Mouse (Mus musculus): ENCODE data around the gene Npcd.

DNA sequence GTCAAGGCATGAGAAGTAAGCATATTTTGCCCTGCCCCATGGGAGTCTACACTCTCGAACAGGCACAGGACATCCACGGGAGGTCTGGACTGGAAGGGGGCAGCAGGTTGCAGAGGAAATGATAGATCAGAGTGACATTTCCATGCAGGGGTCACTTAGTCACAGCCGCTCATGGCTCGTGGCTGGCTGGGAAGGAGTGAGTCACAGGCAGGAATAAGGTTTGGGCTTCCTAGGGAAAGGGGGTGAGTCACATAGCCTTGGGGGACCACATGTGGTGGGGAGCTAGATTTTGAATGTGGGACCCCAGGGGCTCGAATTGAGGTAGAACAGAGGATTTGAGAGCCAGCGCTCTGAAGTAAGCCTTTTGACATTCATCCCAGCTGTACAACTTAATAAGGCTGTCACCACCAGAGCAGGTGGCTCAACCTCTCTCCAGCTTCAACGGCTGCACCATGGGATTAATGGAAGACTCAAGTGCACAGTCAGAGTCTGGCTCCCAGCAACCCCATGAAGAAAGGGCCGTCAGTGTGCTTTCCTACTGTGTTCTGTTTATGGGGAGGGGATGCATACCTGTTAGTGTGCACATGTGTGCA is 20.3 kb downstream of the Npcd start:
- TF ChIP-seq CTCF (IDR thresholded peaks at IDR 0.05; ENCODE audit: extremely low read depth, insufficient read depth, low read length) (no peak), POLR2A (IDR thresholded peaks at IDR 0.05; ENCODE audit: extremely low read depth, insufficient read depth, low read length) (no peak)

All from cortical plate, adult 2 months (tissue).